ENCODE assay signal across 10 mouse cellular contexts in the genomic region with DNA sequence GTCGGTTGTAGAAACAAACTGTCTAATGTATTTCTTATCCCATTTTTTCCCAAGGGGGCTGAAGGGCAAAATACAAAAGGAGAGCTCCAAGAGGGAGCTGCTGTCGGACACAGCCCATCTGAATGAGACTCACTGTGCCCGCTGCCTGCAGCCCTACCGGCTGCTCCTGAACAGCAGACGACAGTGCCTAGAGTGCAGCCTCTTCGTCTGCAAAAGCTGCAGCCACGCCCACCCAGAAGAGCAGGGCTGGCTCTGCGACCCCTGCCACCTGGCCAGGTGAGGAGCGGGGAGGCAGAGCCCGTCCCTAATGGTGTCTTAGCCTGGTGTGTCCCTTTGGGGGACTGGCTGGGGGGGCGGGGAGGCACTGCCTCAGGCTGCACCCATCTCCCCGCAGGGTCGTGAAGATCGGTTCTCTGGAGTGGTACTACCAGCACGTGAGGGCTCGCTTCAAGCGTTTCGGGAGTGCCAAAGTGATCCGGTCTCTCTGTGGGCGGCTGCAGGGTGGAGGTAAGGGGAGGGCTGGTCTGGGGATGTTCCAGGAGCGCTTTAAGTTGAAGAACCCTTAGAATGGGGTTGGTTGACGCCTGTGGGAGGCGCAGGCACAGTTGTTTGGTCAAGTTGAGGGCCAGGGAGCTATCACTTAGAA. TPM values are rescaled to one million over a fixed set of nuclear protein-coding genes. Genes with fewer than 3 reads are reported as not detected.
A peak's percentile ranks its signal among the peaks of the same experiment; 100 is the strongest.
DNase-seq lines count a peak whose midpoint lies in the region; ATAC-seq lines count a peak whose summit lies in the region.
"Had no signal": no experiment of that assay in that cellular context is flagged by ENCODE, and none has a peak within 500 bp of the region (broad histone marks: within the 10 kb centered on the region; RNA-seq: fewer than 3 reads in every experiment).

No protein-coding gene starts in this region.

- H3K9ac ChIP-seq in lung, embryonic 15.5 days = peak overlapping the region; percentile 26
- H3K9ac ChIP-seq in embryonic facial prominence, embryonic 15.5 days = no peak overlapping the region
- H3K9ac ChIP-seq in limb, embryonic 12.5 days (replicated peaks) = peak overlapping the region; percentile 35; the same call in 1 of the 2 replicates
- 0 out of 2 replicates have a peak overlapping the region, but pooled peaks have one; percentile 21 for H3K9ac ChIP-seq in neural tube, embryonic 15.5 days (replicated peaks)

- H3K36me3 ChIP-seq in lung, embryonic 15.5 days = no peaks in the 10 kb centered on the region
- no peaks in the 10 kb centered on the region for H3K36me3 ChIP-seq in embryonic facial prominence, embryonic 15.5 days
- no peaks in the 10 kb centered on the region for H3K36me3 ChIP-seq in limb, embryonic 12.5 days
- H3K36me3 ChIP-seq in neural tube, embryonic 15.5 days = no peaks in the 10 kb centered on the region

- intact Hi-C loops in left cerebral cortex, postnatal 14 days (cut with DNase I) = loop anchor here (2.0 kb wide), 1 partner anchor 29 kb away; no protein-coding TSS in a partner anchor

- no peaks in the 10 kb centered on the region for H3K9me3 ChIP-seq in lung, embryonic 15.5 days
- no peaks in the 10 kb centered on the region for H3K9me3 ChIP-seq in embryonic facial prominence, embryonic 15.5 days (replicated peaks)
- no peaks in the 10 kb centered on the region for H3K9me3 ChIP-seq in limb, embryonic 12.5 days
- no peaks in the 10 kb centered on the region for H3K9me3 ChIP-seq in neural tube, embryonic 15.5 days (replicated peaks)

- ATAC-seq in lung, embryonic 15.5 days (ENCODE audit: borderline replicate concordance, extremely low read depth, low FRiP score, low TSS enrichment) = peak; percentile 62; the same call in 1 of the 2 replicates
- ATAC-seq in embryonic facial prominence, embryonic 15.5 days (ENCODE audit: insufficient number of reproducible peaks, low FRiP score, low TSS enrichment, low read depth) = no peak
- ATAC-seq in limb, embryonic 12.5 days (ENCODE audit: insufficient number of reproducible peaks, insufficient read depth, low FRiP score, low TSS enrichment, low read depth) = peak; percentile 17; the same call in 1 of the 2 replicates
- peak; percentile 45; the same call in 1 of the 2 replicates for ATAC-seq in neural tube, embryonic 15.5 days (ENCODE audit: low FRiP score)

- DNase-seq in lung, postnatal 36 days = no peak
- DNase-seq in adrenal gland, adult (ENCODE audit: inconsistent age in 2 of 2, low spot score in 1 of 2) = no peak
- no peak for DNase-seq in left cerebral cortex, adult 18-20 months (ENCODE audit: low spot score in 2 of 2)
- no peak for DNase-seq in left cerebral cortex, postnatal 14 days (ENCODE audit: low spot score in 2 of 2)

- no peaks in the 10 kb centered on the region for H3K27me3 ChIP-seq in lung, embryonic 15.5 days
- H3K27me3 ChIP-seq in embryonic facial prominence, embryonic 15.5 days = no peaks in the 10 kb centered on the region
- peaks cover 18% of the 10 kb centered on the region for H3K27me3 ChIP-seq in limb, embryonic 12.5 days
- H3K27me3 ChIP-seq in neural tube, embryonic 15.5 days (replicated peaks) = peaks cover 12% of the 10 kb centered on the region

- H3K4me1 ChIP-seq in lung, embryonic 15.5 days = peaks cover 21% of the 10 kb centered on the region
- peaks cover 18% of the 10 kb centered on the region for H3K4me1 ChIP-seq in embryonic facial prominence, embryonic 15.5 days
- peaks cover 9% of the 10 kb centered on the region for H3K4me1 ChIP-seq in limb, embryonic 12.5 days (replicated peaks)
- H3K4me1 ChIP-seq in neural tube, embryonic 15.5 days = peaks cover 10% of the 10 kb centered on the region

- H3K4me2 ChIP-seq in lung, embryonic 15.5 days = peak overlapping the region; percentile 66
- peak overlapping the region; percentile 91 for H3K4me2 ChIP-seq in embryonic facial prominence, embryonic 15.5 days (replicated peaks)
- H3K4me2 ChIP-seq in limb, embryonic 12.5 days = peak overlapping the region; percentile 67
- peak overlapping the region; percentile 58 for H3K4me2 ChIP-seq in neural tube, embryonic 15.5 days

- H3K4me3 ChIP-seq in lung, embryonic 15.5 days = peak overlapping the region; percentile 30
- H3K4me3 ChIP-seq in embryonic facial prominence, embryonic 15.5 days (replicated peaks) = peak overlapping the region; percentile 37
- peak overlapping the region; percentile 36 for H3K4me3 ChIP-seq in limb, embryonic 12.5 days (replicated peaks)
- peak overlapping the region; percentile 28 for H3K4me3 ChIP-seq in neural tube, embryonic 15.5 days (replicated peaks)

- 2% methylated on average over 23 of the region's 23 CpGs for WGBS in lung, embryonic 15.5 days
- WGBS in embryonic facial prominence, embryonic 15.5 days = 2% methylated on average over 23 of the region's 23 CpGs
- 3% methylated on average over 23 of the region's 23 CpGs for WGBS in limb, embryonic 12.5 days
- 2% methylated on average over 23 of the region's 23 CpGs for WGBS in neural tube, embryonic 15.5 days

- H3K27ac ChIP-seq in lung, embryonic 15.5 days = peak overlapping the region; percentile 49
- H3K27ac ChIP-seq in embryonic facial prominence, embryonic 15.5 days (replicated peaks) = peak overlapping the region; percentile 24; the same call in 1 of the 2 replicates
- H3K27ac ChIP-seq in limb, embryonic 12.5 days = no peak overlapping the region
- no peak overlapping the region for H3K27ac ChIP-seq in neural tube, embryonic 15.5 days (replicated peaks)

RNA-seq across cellular contexts. Expression of gene Mlph, which starts 13.2 kb away (rescaled TPM):
- 0.59 and 1.3 TPM in 2 replicates for polyA plus RNA-seq in lung, embryonic 15.5 days (2015; fragmentation: Nextera tagmentation; extraction: Ambion mirVana)
- 1.6 and 1.7 TPM in 2 replicates for polyA plus RNA-seq in embryonic facial prominence, embryonic 15.5 days (2015; fragmentation: Nextera tagmentation; extraction: Ambion mirVana)
- polyA plus RNA-seq in limb, embryonic 12.5 days (2016; fragmentation: Nextera tagmentation; extraction: Ambion mirVana) = 0.23 and 0.37 TPM in 2 replicates
- polyA plus RNA-seq in neural tube, embryonic 15.5 days (2015; fragmentation: Nextera tagmentation; extraction: Ambion mirVana) = 0.09 and 0.31 TPM in 2 replicates
- total RNA-seq in left cerebral cortex, adult 18-20 months (2021) = 1 to 10 TPM; 1.9 to 2.7 TPM
- under 1 TPM; 0.51 to 0.64 TPM for total RNA-seq in left cerebral cortex, postnatal 14 days (2021)
- total RNA-seq: neutrophil, adult 5-6 weeks had no signal

RNA-seq across cellular contexts. Expression of gene Prlh, which starts 24.9 kb away (rescaled TPM):
- not detected in 2 replicates for polyA plus RNA-seq in lung, embryonic 15.5 days (2015; fragmentation: Nextera tagmentation; extraction: Ambion mirVana)
- not detected in 2 replicates for polyA plus RNA-seq in embryonic facial prominence, embryonic 15.5 days (2015; fragmentation: Nextera tagmentation; extraction: Ambion mirVana)
- not detected in 2 replicates for polyA plus RNA-seq in limb, embryonic 12.5 days (2016; fragmentation: Nextera tagmentation; extraction: Ambion mirVana)
- not detected in 2 replicates for polyA plus RNA-seq in neural tube, embryonic 15.5 days (2015; fragmentation: Nextera tagmentation; extraction: Ambion mirVana)
- total RNA-seq in left cerebral cortex, adult 18-20 months (2021) = not detected
- total RNA-seq in left cerebral cortex, postnatal 14 days (2021) = not detected
- total RNA-seq: adrenal gland, adult 2 months; neutrophil, adult 5-6 weeks had no signal
- polyA plus RNA-seq: adrenal gland, adult 2 months had no signal

RNA-seq across cellular contexts. Expression of gene Rab17, which starts 41.4 kb away (rescaled TPM):
- polyA plus RNA-seq in lung, embryonic 15.5 days (2015; fragmentation: Nextera tagmentation; extraction: Ambion mirVana) = 3.1 and 3.8 TPM in 2 replicates
- 2.4 and 3.1 TPM in 2 replicates for polyA plus RNA-seq in embryonic facial prominence, embryonic 15.5 days (2015; fragmentation: Nextera tagmentation; extraction: Ambion mirVana)
- 0.76 and 0.98 TPM in 2 replicates for polyA plus RNA-seq in limb, embryonic 12.5 days (2016; fragmentation: Nextera tagmentation; extraction: Ambion mirVana)
- 1.9 TPM in 1 of 2 replicates, not detected in the other for polyA plus RNA-seq in neural tube, embryonic 15.5 days (2015; fragmentation: Nextera tagmentation; extraction: Ambion mirVana)
- not detected for total RNA-seq in left cerebral cortex, adult 18-20 months (2021)
- total RNA-seq in left cerebral cortex, postnatal 14 days (2021) = under 1 TPM in 1 of 2 experiments, not detected in 1; 0.59 TPM
- total RNA-seq: neutrophil, adult 5-6 weeks had no signal

Comparison
In these comparisons a context has a peak if more than half of its experiments do, and no peak if none do; other contexts are left out.
1. H3K27ac ChIP-seq: peak in lung, embryonic 15.5 days (single experiment) and embryonic facial prominence, embryonic 15.5 days (single experiment); none in limb, embryonic 12.5 days (single experiment) and neural tube, embryonic 15.5 days (single experiment).
2. Peak in every context shown above with its lines, with median percentiles within 50 percentile points of each other: H3K4me2 ChIP-seq and H3K4me3 ChIP-seq.